Mouse (Mus musculus) embryonic facial prominence, embryonic 11.5 days (tissue): ENCODE measurements around the gene Dpysl4. TPM values are rescaled to one million over a fixed set of nuclear protein-coding genes. Genes with fewer than 3 reads are reported as not detected.

Experiments
- ATAC-seq: fragments of 200-750 bp; cut with Nextera tagmentation; replicated peaks from 2 replicates; pipeline ENCODE4 v1.8.0; 2017; ENCODE audit warnings: low read depth; ENCODE audit not compliant: insufficient number of reproducible peaks, low FRiP score, low TSS enrichment
- DNase-seq: peaks from one replicate; pipeline ENCODE4 v3.0.0-alpha.2; 2015; ENCODE audit warnings: low spot score
- H3K27ac ChIP-seq: fragments of 300-500 bp; sonication (generic); replicated peaks from 2 replicates; pipeline ENCODE4 v1.5.1; 2014; ENCODE audit warnings: mild to moderate bottlenecking, low read depth, low read length, control low read depth
- H3K27me3 ChIP-seq: fragments of 300-500 bp; sonication (generic); 2 replicates; pipeline ENCODE4 v1.6.1; 2014; ENCODE audit warnings: mild to moderate bottlenecking, low read length, moderate library complexity, mixed read lengths; ENCODE audit not compliant: control insufficient read depth, insufficient read depth
- H3K36me3 ChIP-seq: fragments of 300-500 bp; sonication (generic); replicated peaks from 2 replicates; pipeline ENCODE4 v1.6.1; 2014; ENCODE audit warnings: low read depth, mild to moderate bottlenecking, low read length, moderate library complexity, mixed read lengths; ENCODE audit not compliant: control insufficient read depth, insufficient read depth
- H3K4me1 ChIP-seq: fragments of 300-500 bp; sonication (generic); 2 replicates; pipeline ENCODE4 v1.6.1; 2014; ENCODE audit warnings: low read length, mixed read lengths; ENCODE audit not compliant: control insufficient read depth, insufficient read depth
- H3K4me2 ChIP-seq: fragments of 300-500 bp; sonication (generic); 2 replicates; pipeline ENCODE4 v1.6.1; 2014; ENCODE audit warnings: low read depth, mild to moderate bottlenecking, control low read depth, low read length, moderate library complexity
- H3K4me3 ChIP-seq: fragments of 300-500 bp; sonication (generic); 2 replicates; pipeline ENCODE4 v1.5.1; 2014; ENCODE audit warnings: low read depth, low read length, control low read depth
- H3K9ac ChIP-seq: fragments of 300-500 bp; sonication (generic); replicated peaks from 2 replicates; pipeline ENCODE4 v1.6.1; 2014; ENCODE audit warnings: mild to moderate bottlenecking, control low read depth, low read length
- H3K9me3 ChIP-seq: fragments of 300-500 bp; sonication (generic); replicated peaks from 2 replicates; pipeline ENCODE4 v1.6.1; 2016; ENCODE audit warnings: mild to moderate bottlenecking, low read length, inconsistent platforms, mixed read lengths; ENCODE audit not compliant: control insufficient read depth
- WGBS: fragments of 180-500 bp; shearing (Covaris S2); extraction: QIAGEN DNeasy Blood & Tissue Kit; methylation state at CpG from one replicate; pipeline ENCODE4 v1.1.7; 2014; 5-methylcytosine and 5-hydroxymethylcytosine counted together
- polyA plus RNA-seq: library from polyadenylated mRNA; unstranded; fragments of >200 nt; fragmentation: Nextera tagmentation; extraction: Ambion mirVana; gene quantifications from 2 replicates; pipeline ENCODE4 v1.2.1, GENCODE M21; 2014

Gene Dpysl4
- polyA plus RNA-seq, 1 experiment from 2014 or later = 55.6 TPM

DNA sequence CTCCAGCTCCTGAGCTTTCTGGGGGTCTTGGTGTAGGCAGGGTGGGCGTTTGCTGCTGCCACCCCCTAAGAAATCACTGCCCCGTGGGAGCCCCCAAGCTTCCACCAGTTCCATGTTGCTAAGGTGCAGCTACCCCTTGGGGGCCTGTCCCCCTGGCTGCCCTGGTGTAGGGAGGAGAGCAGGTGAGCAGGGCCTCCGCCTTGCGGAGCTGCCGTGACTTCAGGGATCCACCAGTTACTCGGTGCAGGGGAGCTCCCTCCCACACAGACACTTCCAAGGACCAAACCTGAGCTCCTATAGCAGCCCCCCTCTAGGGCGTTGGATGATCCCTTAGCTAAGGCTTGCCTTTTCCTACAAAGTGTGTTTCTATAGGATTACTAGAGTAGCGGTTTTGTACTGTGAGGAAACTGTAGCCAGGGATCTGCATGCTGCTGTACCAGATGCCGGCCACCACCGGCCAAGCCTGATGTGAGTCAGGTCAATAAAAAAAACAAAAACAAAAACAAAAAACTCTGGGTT lies 15.5 kb downstream of the Dpysl4 start:
- no peak overlapping the region for H3K9ac ChIP-seq
- no peak for DNase-seq
- H3K27me3 ChIP-seq = no peaks in the 10 kb centered on the region
- no peak overlapping the region for H3K27ac ChIP-seq
- WGBS = 70% methylated on average over 10 of the region's 10 CpGs
- no peak for ATAC-seq
- H3K4me1 ChIP-seq = no peaks in the 10 kb centered on the region
- no peak overlapping the region for H3K4me3 ChIP-seq
- no peaks in the 10 kb centered on the region for H3K9me3 ChIP-seq
- H3K4me2 ChIP-seq = no peak overlapping the region
- no peaks in the 10 kb centered on the region for H3K36me3 ChIP-seq

DNA sequence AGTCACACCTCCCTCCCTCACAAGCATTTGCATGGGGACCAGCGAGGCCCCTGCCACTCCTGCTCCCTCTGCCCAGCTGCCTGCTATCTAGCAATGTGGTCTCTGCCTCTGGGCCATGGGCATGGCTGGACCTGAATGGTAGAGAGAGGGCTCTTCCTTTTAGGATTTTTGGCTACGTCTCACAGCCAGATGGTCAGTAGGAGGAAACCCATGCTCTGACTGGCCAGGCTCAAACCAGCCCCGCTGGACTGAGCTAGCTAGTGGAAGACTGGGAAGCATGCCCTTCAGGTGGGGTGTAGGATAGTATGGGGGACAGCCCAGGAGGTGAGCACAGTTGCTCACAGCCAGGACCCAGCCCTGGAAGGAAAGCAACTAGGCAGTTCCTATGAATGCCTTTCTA lies 16.0 kb downstream of the Dpysl4 start:
- no peaks in the 10 kb centered on the region for H3K9me3 ChIP-seq
- no peak overlapping the region for H3K27ac ChIP-seq
- H3K36me3 ChIP-seq = no peaks in the 10 kb centered on the region
- no peak overlapping the region for H3K9ac ChIP-seq
- no peak for ATAC-seq
- H3K4me3 ChIP-seq = no peak overlapping the region
- H3K4me1 ChIP-seq = no peaks in the 10 kb centered on the region
- no peak overlapping the region for H3K4me2 ChIP-seq
- DNase-seq = no peak
- H3K27me3 ChIP-seq = no peaks in the 10 kb centered on the region
- WGBS = 54% methylated on average over 3 of the region's 3 CpGs

DNA sequence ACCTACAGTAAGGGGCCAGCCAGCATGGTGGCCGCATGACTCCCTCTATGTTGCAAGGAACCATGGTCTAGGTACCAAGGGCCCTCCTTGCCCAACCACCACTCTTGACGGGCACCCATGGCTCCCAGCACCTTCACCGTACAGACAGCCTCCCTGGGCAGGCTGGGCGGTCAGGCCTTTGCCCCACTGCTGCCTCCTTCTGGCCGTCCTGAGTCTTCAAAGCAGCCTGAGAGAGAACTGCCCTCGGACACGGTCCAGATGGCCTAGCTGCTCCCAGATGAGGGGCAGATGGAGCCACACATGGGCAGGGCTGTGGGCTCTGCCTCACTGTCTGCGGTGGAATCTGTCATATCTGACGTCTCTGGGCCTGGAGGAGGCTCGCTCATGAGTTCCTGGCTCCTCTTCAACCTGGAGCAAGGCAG lies 18.2 kb downstream of the Dpysl4 start:
- Histone ChIP-seq H3K4me2 (no peak overlapping the region), H3K27me3 (no peaks in the 10 kb centered on the region), H3K36me3 (no peaks in the 10 kb centered on the region), H3K4me3 (no peak overlapping the region), H3K9me3 (no peaks in the 10 kb centered on the region), H3K27ac (no peak overlapping the region), H3K9ac (no peak overlapping the region), H3K4me1 (no peaks in the 10 kb centered on the region)
- 56% methylated on average over 10 of the region's 10 CpGs for WGBS
- DNase-seq = peak; percentile 12
- ATAC-seq = peak; percentile 15; the same call in 1 of the 2 replicates

DNA sequence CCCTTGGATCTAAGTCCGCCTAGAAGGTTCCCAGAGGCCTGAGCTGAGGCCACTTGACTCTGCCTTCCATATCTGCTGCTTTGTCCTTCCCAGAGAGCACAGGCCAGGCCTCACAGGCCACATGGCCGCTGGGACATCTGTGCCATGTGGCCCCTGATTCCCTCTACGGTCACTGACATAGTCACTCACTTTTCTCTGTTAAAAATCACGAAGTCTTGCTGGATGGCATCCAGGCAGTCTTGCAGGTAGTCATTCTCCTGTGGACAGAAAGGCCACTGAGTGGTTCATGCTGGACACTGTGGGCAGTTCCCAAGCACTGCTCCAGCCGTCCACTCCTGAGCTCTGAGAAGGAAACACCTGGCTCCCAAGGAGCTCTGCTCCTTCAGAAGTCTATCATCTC lies 19.3 kb downstream of the Dpysl4 start:
- H3K4me1 ChIP-seq = no peaks in the 10 kb centered on the region
- no peaks in the 10 kb centered on the region for H3K36me3 ChIP-seq
- H3K9ac ChIP-seq = no peak overlapping the region
- H3K4me3 ChIP-seq = no peak overlapping the region
- WGBS = 80% methylated on average over 5 of the region's 5 CpGs
- DNase-seq = no peak
- no peaks in the 10 kb centered on the region for H3K27me3 ChIP-seq
- no peaks in the 10 kb centered on the region for H3K9me3 ChIP-seq
- no peak overlapping the region for H3K4me2 ChIP-seq
- no peak overlapping the region for H3K27ac ChIP-seq
- no peak for ATAC-seq

DNA sequence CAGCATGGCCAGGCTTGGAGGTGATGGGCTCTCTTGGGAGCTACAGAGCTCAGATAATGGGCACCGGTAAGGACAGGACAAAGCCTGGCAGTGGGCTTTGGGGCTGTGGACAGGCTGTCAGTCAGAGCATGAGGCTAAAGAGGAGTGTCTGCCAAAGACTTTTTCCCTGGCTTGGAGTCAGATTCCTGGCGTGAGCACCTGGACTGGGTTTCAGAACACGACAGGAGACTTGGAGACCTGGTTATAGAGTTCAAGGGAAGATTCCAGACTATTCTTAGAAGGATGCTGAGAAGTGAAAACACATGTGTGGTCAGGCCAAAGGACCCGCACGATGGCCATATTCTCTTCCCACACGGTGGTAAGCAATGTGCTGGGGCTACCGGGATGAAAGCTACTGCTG lies 19.9 kb downstream of the Dpysl4 start:
- Histone ChIP-seq H3K27ac (no peak overlapping the region), H3K9me3 (no peaks in the 10 kb centered on the region), H3K27me3 (no peaks in the 10 kb centered on the region), H3K4me1 (no peaks in the 10 kb centered on the region), H3K4me2 (no peak overlapping the region), H3K4me3 (no peak overlapping the region), H3K9ac (no peak overlapping the region), H3K36me3 (no peaks in the 10 kb centered on the region)
- DNase-seq (no peak), ATAC-seq (no peak)
- WGBS = 86% methylated on average over 7 of the region's 7 CpGs

DNA sequence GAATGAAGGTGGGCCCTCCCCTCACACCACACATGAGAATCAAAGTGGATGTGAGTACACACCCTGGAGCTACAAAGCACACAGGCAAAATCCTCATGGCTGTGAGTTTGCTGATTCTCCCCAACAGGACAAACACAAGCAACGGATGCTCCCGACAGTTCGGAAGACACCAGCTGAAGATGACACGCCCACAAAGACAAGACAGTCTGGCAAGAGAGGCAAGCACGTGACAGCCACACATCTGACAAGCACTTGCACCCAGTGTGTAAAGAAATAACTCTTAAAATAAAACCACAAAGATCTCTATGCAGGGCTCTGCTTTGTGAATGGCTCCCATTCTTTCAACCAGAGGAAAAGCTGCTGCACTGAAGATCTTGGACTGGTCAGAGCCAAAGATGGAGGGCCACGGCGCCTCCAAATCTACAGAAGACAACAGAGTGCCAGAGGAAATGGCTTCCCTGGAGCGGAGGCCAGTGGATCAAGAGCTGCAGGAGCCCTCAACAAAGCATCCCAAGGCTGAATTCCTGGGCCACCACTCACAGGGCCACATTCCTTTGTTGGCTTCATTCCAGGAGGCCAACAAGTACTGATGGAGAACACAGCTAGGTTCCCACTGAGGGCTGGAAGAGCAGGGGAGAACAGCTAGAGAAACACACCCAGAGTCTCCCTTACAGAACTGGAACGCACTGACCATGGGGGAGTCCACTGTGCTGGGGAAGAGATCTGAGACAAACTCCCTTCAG lies 22.3 kb downstream of the Dpysl4 start:
- Histone ChIP-seq H3K4me3 (no peak overlapping the region), H3K4me1 (no peaks in the 10 kb centered on the region), H3K27ac (no peak overlapping the region), H3K36me3 (no peaks in the 10 kb centered on the region), H3K9ac (no peak overlapping the region), H3K27me3 (no peaks in the 10 kb centered on the region), H3K9me3 (no peaks in the 10 kb centered on the region), H3K4me2 (no peak overlapping the region)
- DNase-seq (no peak), ATAC-seq (no peak)
- 85% methylated on average over 9 of the region's 9 CpGs for whole genome bisulfite sequencing

DNA sequence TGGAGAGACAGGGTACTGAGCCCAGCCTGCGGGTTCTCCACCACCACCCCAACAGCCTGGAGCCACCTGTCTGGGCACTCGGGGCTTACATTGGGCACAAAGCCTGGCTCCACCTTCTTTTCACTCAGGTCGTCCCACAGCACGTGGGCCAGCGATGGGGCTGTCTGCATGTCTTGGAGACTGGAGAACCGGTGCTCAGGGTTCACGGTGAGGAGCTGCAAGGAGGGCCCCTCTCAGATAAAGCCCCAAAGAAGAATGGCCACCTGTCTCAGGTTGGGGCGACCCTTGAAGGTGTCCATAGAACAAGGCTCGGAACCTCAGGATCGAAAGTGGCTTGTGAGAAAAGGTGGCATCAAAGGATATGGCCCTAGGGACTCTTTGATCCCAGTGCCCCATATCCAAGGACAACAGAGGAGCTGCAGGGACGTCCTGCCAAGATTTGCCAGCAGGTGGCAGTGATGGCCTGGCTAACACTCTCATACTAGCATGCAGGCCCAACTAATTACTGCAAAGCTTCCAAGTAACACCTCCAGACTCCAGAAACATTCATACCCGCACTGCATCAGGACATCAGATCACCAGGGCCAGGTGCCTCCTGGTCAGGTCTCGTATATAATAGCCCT lies 33.5 kb downstream of the Dpysl4 start:
- Histone ChIP-seq H3K27ac (no peak overlapping the region), H3K4me2 (no peak overlapping the region), H3K4me1 (no peaks in the 10 kb centered on the region), H3K27me3 (no peaks in the 10 kb centered on the region), H3K36me3 (no peaks in the 10 kb centered on the region), H3K9ac (no peak overlapping the region), H3K9me3 (no peaks in the 10 kb centered on the region), H3K4me3 (no peak overlapping the region)
- peak; percentile 67 for ATAC-seq
- DNase-seq = peak; percentile 80
- 45% methylated on average over 13 of the region's 13 CpGs for WGBS

DNA sequence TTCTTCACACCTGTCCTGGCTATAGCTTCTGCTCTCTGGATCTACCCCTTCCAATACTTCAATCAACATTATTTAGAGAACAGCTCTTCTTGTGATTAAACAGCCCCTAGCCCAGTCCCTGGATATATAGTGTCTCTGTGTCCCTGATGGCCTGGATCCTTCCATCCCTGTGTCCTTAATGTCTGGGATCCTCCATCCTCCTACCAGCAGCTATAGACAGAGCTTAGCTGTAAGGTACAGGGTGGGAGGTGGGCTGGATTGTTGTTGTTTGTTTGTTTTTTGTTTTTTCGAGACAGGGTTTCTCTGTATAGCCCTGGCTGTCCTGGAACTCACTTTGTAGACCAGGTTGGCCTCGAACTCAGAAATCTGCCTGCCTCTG lies 34.0 kb downstream of the Dpysl4 start:
- 55% methylated on average over 2 of the region's 2 CpGs for WGBS
- H3K27me3 ChIP-seq = no peaks in the 10 kb centered on the region
- H3K4me2 ChIP-seq = no peak overlapping the region
- H3K4me1 ChIP-seq = no peaks in the 10 kb centered on the region
- H3K9me3 ChIP-seq = no peaks in the 10 kb centered on the region
- no peak overlapping the region for H3K4me3 ChIP-seq
- no peak for ATAC-seq
- no peak overlapping the region for H3K9ac ChIP-seq
- no peaks in the 10 kb centered on the region for H3K36me3 ChIP-seq
- no peak for DNase-seq
- no peak overlapping the region for H3K27ac ChIP-seq
